Mouse (Mus musculus) layer of hippocampus, postnatal 36 days (tissue): Measurements from ENCODE around the gene Ucn. TPM values are rescaled to one million over a fixed set of nuclear protein-coding genes. Genes with fewer than 3 reads are reported as not detected.

Experiments used
- DNase-seq, 2 experiments: peaks; one replicate each; pipeline ENCODE4 v3.0.0; 2022
- total RNA-seq, 2 experiments: library from RNA; stranded (reverse); gene quantifications; 2 replicates each; pipeline ENCODE4 v1.2.3; 2021

Gene Ucn
- total RNA-seq, 2 experiments from 2014 or later, result not detected

- no peak for DNase-seq
Measured at GRCm38 (mm10) chr5:31105814-31106335, 32.8 kb downstream of the Ucn start, which contains the start of gene Dnajc5g. TSS of gene Dnajc5g (plus strand) at chr5:31106285.

GRCm38 (mm10) chr5:31095711-31096480 is 42.7 kb downstream of the Ucn start:
- DNase-seq, result no peak

GRCm38 (mm10) chr5:31094799-31095691 is 43.6 kb downstream of the Ucn start:
- DNase-seq, result peak; percentile 33 to 44

GRCm38 (mm10) chr5:31094100-31094798 is 44.4 kb downstream of the Ucn start:
- no peak for DNase-seq

- peak; percentile 60 to 62 for DNase-seq
Measured at GRCm38 (mm10) chr5:31093151-31094041, 45.2 kb downstream of the Ucn start.

GRCm38 (mm10) chr5:31092231-31092975 is 46.2 kb downstream of the Ucn start:
- DNase-seq, result peak; percentile 48 to 51

Other genes with a start within 250 kb of the Ucn start
- 10 to 100 TPM; 97.4 to 99.4 TPM for gene Ost4, start 231.0 kb downstream of the Ucn start, total RNA-seq
- 1 to 10 TPM; 2.0 to 2.3 TPM for gene Emilin1, start 225.4 kb downstream of the Ucn start, total RNA-seq
- gene Khk, start 217.4 kb downstream of the Ucn start, total RNA-seq, result 10 to 100 TPM; 10.1 to 13.6 TPM
- 10 to 100 TPM; 16.5 to 16.7 TPM for gene Cgref1, start 193.2 kb downstream of the Ucn start, total RNA-seq
- gene Preb, start 178.5 kb downstream of the Ucn start, total RNA-seq, result 100 to 1,000 TPM; 115 to 137 TPM
- under 1 TPM; 0.10 to 0.13 TPM for gene Tcf23, start 170.2 kb downstream of the Ucn start, total RNA-seq
- 10 to 100 TPM; 73.7 to 77.5 TPM for gene Atraid, start 90.5 kb downstream of the Ucn start, total RNA-seq
- 10 to 100 TPM; 13.7 to 14.2 TPM for gene Slc5a6, start 89.9 kb downstream of the Ucn start, total RNA-seq
- 10 to 100 TPM; 22.3 to 25.5 TPM for gene Cad, start 84.0 kb downstream of the Ucn start, total RNA-seq
- gene Dnajc5g, start 32.5 kb downstream of the Ucn start, total RNA-seq, result not detected
- gene Slc30a3, start 30.6 kb downstream of the Ucn start, total RNA-seq, result 10 to 100 TPM; 73.6 to 76.8 TPM
- gene Trim54, start 22.1 kb downstream of the Ucn start, total RNA-seq, result not detected
- 10 to 100 TPM; 61.2 to 62.2 TPM for gene Mpv17, start 15.4 kb upstream of the Ucn start, total RNA-seq
- 1 to 10 TPM; 3.2 to 3.4 TPM for gene Gm29609, start 41.1 kb upstream of the Ucn start, total RNA-seq
- gene Gtf3c2, start 41.3 kb upstream of the Ucn start, total RNA-seq, result 10 to 100 TPM; 58.5 to 66.8 TPM
- 10 to 100 TPM; 77.0 to 83.7 TPM for gene Snx17, start 54.4 kb upstream of the Ucn start, total RNA-seq
- gene Eif2b4, start 54.6 kb upstream of the Ucn start, total RNA-seq, result 10 to 100 TPM; 38.7 to 46.9 TPM
- gene Zfp513, start 63.5 kb upstream of the Ucn start, total RNA-seq, result 10 to 100 TPM; 29.2 to 30.4 TPM
- 10 to 100 TPM; 74.4 to 75.3 TPM for gene Ppm1g, start 81.9 kb upstream of the Ucn start, total RNA-seq
- 10 to 100 TPM; 81.6 to 84.8 TPM for gene Nrbp1, start 102.0 kb upstream of the Ucn start, total RNA-seq
- gene Gm9970, start 102.4 kb upstream of the Ucn start, total RNA-seq, result not detected
- 1 to 10 TPM; 3.0 to 3.7 TPM for gene Krtcap3, start 112.9 kb upstream of the Ucn start, total RNA-seq
- 10 to 100 TPM; 69.1 to 93.8 TPM for gene Ift172, start 152.3 kb upstream of the Ucn start, total RNA-seq
- gene Fndc4, start 157.3 kb upstream of the Ucn start, total RNA-seq, result 100 to 1,000 TPM; 144 to 187 TPM
- under 1 TPM in 1 of 2 experiments, not detected in 1; 0.10 TPM for gene Gckr, start 158.6 kb upstream of the Ucn start, total RNA-seq